Mouse (Mus musculus): ENCODE results near the gene Cdc6.
"Not testable (repeated sequence)": the region's sequence is repeated elsewhere in the genome, so short reads cannot be mapped to it uniquely, and the experiment has no call there.

DNA sequence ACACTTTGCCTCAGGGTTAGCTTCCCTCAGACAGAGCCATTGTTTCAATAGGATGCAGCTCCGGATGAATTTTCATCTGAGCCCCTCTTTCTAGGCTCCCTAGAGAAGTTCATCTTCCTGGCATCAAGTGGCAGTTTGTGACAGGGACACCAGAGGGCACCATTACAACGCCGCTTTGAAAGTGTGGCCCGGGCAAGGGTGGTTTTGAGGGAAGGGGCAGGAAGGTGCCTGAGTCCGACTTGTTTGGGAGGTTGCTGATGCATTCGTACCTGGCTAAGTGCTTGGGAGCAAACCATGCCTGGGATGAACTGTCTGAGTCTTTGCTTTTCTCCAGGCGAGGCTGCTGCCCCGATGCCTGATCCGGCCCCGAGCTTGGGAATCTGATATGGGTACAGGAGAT is 14.7 kb downstream of the Cdc6 start:
- TF ChIP-seq CTCF (IDR thresholded peaks at IDR 0.05; ENCODE audit: low read depth), result peak; percentile 71
- TF ChIP-seq EP300 (IDR thresholded peaks at IDR 0.05; ENCODE audit: low read depth), result not testable (repeated sequence)
